Mouse (Mus musculus) kidney, embryonic 14.5 days (tissue): Measurements from ENCODE around the gene Pbxip1. TPM values are rescaled to one million over a fixed set of nuclear protein-coding genes. Genes with fewer than 3 reads are reported as not detected.

Experiments used
- polyA plus RNA-seq: library from polyadenylated mRNA; unstranded; fragments of >200 nt; fragmentation: Nextera tagmentation; extraction: Ambion mirVana; gene quantifications from 2 replicates; pipeline ENCODE4 v1.2.1, GENCODE M21; 2014

Pbxip1 gene
- polyA plus RNA-seq, 1 experiment from 2014 or later: 15.5 TPM

Other genes with a start within 250 kb of the Pbxip1 start
- 32.0 and 37.4 TPM in 2 replicates for gene Gba, start 233.8 kb upstream of the Pbxip1 start, polyA plus RNA-seq
- 12.5 and 13.2 TPM in 2 replicates for gene Thbs3, start 221.5 kb upstream of the Pbxip1 start, polyA plus RNA-seq
- 217 and 259 TPM in 2 replicates for gene Mtx1, start 209.6 kb upstream of the Pbxip1 start, polyA plus RNA-seq
- gene Muc1, start 207.6 kb upstream of the Pbxip1 start, polyA plus RNA-seq: 8.0 and 13.6 TPM in 2 replicates
- gene Krtcap2, start 190.7 kb upstream of the Pbxip1 start, polyA plus RNA-seq: 321 and 407 TPM in 2 replicates
- gene Trim46, start 190.4 kb upstream of the Pbxip1 start, polyA plus RNA-seq: 2.8 and 3.6 TPM in 2 replicates
- gene Dpm3, start 177.3 kb upstream of the Pbxip1 start, polyA plus RNA-seq: 134 and 200 TPM in 2 replicates
- 55.1 and 64.1 TPM in 2 replicates for gene Slc50a1, start 166.1 kb upstream of the Pbxip1 start, polyA plus RNA-seq
- gene Efna1, start 155.6 kb upstream of the Pbxip1 start, polyA plus RNA-seq: 45.4 and 58.8 TPM in 2 replicates
- 9.7 and 10.1 TPM in 2 replicates for gene Efna3, start 113.7 kb upstream of the Pbxip1 start, polyA plus RNA-seq
- 30.1 and 36.6 TPM in 2 replicates for gene Efna4, start 98.7 kb upstream of the Pbxip1 start, polyA plus RNA-seq
- gene Adam15, start 86.7 kb upstream of the Pbxip1 start, polyA plus RNA-seq: 35.9 and 47.1 TPM in 2 replicates
- 0.18 and 0.30 TPM in 2 replicates for gene Dcst2, start 74.7 kb upstream of the Pbxip1 start, polyA plus RNA-seq
- gene Dcst1, start 71.5 kb upstream of the Pbxip1 start, polyA plus RNA-seq: 0.63 and 1.5 TPM in 2 replicates
- 1.8 and 2.2 TPM in 2 replicates for gene Zbtb7b, start 41.9 kb upstream of the Pbxip1 start, polyA plus RNA-seq
- not detected in 2 replicates for gene Lenep, start 33.9 kb upstream of the Pbxip1 start, polyA plus RNA-seq
- 19.6 and 24.9 TPM in 2 replicates for gene Flad1, start 24.8 kb upstream of the Pbxip1 start, polyA plus RNA-seq
- 632 and 773 TPM in 2 replicates for gene Cks1b, start 18.3 kb upstream of the Pbxip1 start, polyA plus RNA-seq
- gene Shc1, start 18.3 kb upstream of the Pbxip1 start, polyA plus RNA-seq: 42.8 and 64.0 TPM in 2 replicates
- 45.7 and 53.0 TPM in 2 replicates for gene Pygo2, start 6.5 kb upstream of the Pbxip1 start, polyA plus RNA-seq
- 53.8 and 60.4 TPM in 2 replicates for gene Pmvk, start 17.8 kb downstream of the Pbxip1 start, polyA plus RNA-seq
- 1.4 and 2.1 TPM in 2 replicates for gene Kcnn3, start 83.5 kb downstream of the Pbxip1 start, polyA plus RNA-seq